Mouse (Mus musculus) left cerebral cortex, adult 11 months (tissue): ENCODE results near the gene Slfn3.
"Not testable (repeated sequence)": the region's sequence is repeated elsewhere in the genome, so short reads cannot be mapped to it uniquely, and the experiment has no call there.

Experiments
- DNase-seq: peaks from one replicate; pipeline ENCODE4 v3.0.0; 2022; ENCODE audit warnings: low spot score

Gene Slfn3

DNA sequence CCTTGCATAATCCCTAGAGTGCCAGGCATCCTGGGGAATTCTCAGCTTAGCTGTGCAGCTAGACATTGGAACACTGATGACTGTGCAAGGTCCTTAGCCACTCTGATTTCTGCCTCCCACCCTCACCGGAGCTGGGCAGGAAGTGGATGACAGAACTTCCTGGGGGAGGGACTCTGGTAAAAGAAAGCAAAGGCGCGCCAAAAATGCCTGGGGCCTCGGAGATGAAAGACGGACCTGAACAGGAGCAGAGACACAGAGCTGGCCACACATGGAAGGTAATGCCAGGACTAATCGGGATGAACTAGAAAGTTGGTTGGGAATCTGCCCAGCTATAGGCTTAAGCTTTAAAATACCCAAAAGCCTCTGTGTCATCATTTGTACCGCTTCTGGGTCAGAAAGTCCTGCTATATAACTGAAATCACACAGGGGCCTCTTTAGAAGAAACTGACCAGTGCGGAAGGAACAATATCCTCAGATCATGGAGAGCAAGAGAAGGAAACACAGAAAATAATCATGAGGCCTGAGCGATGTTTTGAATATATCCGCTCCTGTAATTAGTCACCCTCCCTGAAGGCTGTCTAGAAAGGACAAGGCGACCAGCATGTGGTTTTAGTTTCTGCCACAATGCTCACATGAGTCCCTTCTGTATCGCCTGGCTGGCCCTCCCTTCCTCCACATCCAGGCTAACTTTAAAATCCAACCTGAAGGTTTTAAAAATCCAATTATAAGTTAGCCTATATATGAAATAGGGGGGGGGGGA lies at the start of gene Slfn3:
Gene Slfn3 (plus strand): TSS at position 197 of the 760 bp plus-strand sequence.
- no peak for DNase-seq

DNA sequence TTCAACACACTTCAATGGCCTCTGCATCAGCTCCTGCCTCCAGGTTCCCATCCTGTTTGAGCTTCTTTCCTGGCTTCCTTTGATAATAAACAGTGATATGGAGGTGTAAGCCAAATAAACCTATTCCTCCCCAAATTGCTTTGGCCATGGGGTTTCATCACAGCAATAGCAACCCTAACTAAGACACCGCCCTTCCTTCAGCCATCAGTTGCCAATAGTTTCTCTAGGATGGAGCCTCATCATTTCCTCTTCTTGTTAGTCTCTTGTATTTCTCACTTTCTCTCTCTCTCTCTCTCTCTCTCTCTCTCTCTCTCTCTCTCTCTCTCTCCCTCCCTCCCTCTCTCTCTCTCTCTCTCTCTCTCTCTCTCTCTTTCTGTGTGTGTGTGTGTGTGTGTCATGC lies 42.2 kb upstream of the Slfn3 start:
- not testable (repeated sequence) for DNase-seq

DNA sequence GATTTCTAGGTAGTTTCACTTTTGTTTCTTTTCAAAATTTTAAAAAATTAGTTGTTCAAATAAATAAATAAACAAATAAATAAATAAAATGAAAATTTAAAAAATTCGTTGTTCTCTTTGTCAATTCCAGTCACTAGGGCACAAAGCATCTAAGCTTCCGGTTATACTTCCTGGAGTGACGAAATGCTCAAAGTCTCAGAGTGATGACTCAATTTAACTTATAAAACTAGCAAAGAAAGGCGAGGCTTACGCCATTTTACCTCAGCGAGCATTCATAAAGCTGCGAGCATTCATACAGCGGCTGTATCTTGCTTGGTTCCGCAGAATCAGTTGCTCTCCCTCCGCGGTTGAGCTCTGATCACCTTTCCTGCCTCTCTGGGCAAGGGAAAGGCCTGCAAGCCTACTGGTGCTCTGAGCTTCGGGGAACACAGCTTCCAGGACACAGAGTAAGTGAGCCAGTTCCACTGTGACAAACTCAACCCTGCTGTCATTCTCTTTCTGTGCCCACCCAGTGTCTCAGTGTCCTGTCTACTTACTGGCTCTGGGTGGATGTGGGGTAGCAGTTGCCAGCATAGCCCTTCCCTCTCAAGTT lies 16.1 kb upstream of the Slfn3 start, which contains the start of gene Slfn4:
Gene Slfn4 (plus strand): TSS at position 239 of the 592 bp plus-strand sequence.
- DNase-seq, result no peak

DNA sequence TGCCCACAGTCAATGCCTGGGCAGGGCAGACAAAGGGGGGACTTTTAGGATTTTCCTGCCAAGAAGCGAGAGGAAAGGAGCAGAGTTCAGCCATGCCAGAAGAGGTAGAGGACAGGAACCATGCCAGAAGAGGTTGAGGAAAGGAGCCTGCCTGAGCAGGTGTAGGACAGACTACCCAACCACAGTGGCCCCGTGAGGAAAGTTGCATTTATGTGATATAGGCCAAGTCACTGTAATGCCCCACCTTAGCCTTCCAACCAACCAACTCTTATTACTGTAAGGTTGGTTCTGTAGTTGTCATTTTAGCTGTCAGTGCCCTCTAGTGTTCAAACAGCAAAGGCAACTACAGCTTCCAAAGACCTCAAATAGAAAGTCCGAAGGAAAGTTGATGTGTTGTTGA lies 871 bp downstream of the Slfn3 start:
- peak; percentile 2 for DNase-seq

DNA sequence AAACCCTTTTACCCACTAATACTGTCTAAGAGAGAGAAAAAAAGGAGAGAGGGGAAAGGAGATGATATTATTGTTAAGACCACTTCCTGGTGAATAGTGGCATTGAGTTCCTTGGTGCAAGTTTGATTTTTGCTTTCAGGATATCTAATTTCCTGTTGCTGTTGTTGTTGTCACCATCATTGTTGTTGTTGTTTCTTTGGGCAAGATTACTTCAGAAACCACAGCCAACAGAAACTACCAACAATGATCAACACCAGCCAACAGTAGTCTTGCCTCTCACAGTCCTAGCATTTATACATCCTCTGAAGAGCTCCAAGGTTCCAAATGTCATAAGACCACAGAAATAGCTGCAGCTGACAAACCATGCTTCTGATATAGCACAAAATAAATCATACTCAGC lies 13.9 kb downstream of the Slfn3 start:
- DNase-seq, result no peak

DNA sequence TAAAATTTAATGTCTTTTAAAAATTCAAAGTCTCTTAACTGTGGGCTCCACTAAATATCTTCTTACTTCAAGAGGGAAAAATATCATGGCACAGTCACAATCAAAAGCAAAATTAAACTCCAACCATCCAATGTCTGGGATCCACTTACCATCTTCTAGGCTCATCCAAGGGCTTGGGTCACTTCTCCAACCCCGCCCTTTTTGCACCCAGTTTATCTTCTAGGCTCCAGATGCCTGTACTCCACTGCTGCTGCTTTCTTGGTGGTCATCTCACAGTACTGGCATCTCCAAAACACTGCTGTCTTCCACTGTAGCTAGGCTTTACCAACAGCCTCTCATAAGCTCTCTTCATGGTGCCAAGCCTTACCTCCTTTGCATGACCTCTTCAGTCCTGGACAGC lies 25.0 kb downstream of the Slfn3 start:
- DNase-seq, result no peak

DNA sequence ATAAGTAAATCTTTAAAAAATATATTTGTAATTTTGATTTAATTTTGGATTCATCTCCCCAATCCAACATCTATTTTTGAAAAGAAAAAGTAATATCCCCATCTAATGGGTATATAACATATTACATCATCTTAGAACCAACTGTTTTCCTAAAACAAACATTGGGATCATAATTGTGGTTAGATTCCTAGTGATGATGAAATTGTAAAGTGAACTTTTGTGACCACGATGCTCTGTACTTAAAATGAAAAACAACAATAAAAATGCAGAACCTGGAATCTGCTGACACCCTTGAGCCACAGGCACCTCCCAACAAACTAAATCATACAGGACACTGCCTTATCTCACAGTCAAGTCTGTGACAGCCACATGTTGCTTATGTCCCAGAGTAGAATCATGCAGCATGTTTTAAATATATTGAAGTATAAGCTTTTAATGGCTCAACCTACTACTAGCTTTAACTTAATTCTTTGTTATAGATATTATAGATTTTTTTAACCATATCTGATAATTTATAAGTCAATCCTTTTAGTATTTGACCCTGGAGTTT lies 30.3 kb downstream of the Slfn3 start:
- DNase-seq, result no peak

DNA sequence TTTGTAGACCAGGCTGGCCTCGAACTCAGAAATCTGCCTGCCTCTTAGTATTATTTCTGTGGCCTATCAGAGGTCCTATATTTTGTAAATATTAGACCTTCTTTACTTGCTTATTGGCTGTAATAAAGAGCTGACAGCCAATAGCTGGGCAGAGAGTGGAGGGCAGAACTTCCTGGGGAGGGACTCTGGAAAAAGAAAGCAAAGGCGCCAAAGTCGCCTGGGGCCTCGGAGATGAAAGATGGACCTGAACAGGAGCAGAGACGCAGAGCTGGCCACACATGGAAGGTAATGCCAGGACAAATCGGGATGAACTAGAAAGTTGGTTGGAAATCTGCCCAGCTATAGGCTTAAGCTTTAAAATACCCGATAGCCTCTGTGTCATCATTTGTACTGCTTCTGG lies 32.2 kb downstream of the Slfn3 start:
- no peak for DNase-seq

DNA sequence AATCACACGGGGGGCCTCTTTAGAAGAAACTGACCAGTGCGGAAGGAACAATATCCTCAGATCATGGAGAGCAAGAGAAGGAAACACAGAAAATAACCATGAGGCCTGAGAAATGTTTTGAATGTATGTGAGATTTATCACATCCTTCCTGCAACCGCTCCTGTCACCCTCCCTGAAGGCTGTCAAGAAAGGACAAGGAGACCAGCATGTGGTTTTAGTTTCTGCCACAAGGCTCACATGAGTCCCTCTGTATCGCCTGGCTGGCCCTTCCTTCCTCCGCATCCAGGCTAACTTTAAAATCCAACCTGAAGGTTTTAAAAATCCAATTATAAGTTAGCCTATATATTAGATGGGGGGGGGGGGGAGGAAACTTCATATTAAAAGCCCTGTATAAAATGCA lies 32.7 kb downstream of the Slfn3 start:
- DNase-seq, result not testable (repeated sequence)

DNA sequence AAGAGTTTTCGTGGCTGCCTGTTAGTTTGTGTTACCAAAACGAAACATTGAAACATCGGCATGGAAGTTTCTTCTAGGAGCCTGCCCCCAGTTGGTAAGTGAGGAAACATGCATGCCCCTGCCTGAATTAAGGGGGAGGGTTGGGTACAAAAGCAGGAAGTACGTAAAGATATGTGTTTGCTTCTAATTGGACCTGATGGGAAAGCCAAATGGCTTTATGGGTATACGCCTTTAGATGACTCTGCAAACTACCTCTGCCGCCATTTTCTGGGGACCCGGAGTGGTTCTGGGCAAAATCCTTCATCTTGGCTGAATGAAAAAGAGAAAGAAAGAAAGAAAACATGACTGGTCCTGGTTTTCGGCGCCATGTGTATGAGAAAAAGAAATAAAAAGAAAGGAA lies 33.1 kb downstream of the Slfn3 start:
- DNase-seq, result no peak

DNA sequence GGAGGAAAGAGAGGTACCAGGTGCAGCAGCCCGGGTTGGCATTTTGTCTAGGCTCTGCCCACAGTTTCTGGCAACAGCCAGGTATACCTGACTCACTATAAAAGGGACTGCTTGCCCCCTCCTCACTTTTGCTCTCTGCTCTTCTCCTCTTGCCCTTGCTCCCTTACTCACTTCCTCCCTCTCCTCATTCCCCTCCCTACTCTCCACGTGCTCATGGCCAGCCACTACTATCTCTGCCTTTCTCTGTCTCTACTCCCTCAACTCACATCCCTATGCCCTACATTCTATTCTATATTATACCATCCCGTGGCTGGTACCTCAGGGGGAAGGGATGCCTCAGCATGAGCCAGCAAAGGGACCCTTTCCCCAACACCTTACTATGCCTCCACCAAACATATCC lies 33.6 kb downstream of the Slfn3 start:
- no peak for DNase-seq

DNA sequence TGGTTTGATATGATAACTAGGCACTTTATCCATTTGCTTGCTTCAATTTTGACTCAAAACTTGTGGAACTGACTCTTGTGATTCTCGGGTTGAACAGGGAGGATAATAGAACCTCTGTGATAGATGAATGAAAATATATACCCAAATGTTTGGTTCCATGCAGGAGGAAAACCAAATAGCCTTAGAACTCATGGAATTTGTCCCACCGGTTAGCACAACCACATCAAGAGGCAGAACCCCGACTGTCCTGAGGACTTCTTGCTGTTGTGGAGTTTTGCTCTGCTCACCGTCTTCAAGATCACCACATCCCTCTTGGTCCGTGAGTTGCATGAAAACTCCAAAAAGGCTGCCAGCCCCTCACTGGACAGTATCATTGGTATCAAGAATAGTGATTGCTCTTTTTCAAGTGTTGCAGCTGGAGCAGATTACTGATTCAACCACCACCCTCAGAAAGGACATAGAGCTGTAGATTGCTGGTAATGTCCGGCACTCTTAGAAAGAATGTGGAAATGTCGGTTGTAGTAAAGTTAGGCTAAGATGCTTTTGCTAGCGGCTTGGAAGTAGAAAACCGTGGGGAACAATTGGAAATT lies 34.3 kb downstream of the Slfn3 start:
- no peak for DNase-seq

DNA sequence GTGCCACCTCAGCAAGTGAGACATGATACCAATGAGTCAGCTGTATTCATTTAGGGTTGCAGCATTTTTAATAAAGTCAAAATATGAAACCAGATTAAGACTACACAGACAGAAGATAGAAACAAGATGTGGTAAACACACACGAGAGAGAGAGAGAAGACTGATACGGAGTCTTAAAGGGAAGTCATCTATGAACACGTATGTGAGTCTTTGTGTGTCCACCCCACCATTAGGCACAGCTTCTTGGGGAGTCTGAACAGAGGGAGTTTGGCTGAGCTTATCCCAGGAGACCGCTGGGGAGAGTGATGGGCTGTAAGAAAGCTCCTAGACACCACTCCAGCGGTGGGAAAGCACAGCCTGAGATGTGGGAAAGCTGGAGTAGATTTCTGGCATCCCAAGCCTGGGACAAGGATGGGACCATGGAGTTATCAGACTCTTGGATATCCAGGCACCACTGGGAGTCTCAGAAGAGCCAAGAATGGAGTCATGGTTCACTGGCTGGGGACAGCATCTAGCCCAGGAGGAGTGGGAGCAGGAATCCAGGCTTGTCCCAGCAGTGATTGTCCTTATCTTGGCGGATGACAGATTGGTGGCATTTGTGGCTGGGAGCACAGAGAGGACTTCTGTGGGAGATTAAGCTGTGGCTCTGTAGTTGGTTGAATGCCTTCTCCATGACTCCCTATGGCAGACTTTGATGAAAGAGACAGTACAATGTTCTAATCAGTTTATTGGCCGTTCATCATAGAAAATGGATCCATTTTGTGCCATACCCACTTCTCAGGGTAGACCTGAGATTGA lies 37.0 kb downstream of the Slfn3 start:
- no peak for DNase-seq

DNA sequence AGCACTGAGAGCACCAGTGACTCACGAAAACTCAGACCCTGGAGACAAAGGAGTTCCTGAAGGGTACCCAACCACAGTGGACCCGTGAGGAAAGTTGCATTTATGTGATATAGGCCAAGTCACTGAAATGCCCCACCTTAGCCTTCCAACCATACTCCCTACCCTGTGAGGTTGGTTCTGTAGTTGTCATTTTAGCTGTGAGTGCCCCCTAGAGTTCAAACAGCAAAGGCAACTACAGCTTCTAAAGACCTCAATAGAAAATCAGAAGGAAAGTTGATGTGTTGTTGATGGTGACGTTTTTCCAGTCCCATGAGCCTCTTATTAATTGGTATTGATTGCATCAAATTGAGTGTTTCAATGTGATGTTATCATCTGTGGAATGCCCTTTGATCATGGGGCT lies 39.8 kb downstream of the Slfn3 start:
- no peak for DNase-seq

DNA sequence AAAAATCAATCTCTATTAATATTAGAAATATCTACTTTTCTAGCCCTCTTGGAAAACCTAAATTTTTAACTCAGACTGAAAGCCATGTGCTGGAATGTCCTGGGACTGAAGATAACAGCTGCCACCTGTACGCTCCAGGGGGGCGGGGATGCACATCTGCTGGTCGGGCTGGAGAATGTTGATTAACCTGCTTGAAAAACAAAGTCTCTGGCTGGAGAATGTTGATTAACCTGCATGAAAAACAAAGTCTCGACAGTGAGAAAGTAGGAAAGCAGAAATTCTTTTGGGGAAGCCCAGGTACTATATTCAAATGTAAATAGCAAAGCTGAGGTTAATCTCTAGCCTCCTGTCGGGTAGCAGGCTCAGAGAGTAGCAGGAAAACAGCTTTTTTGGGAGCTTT lies 42.5 kb downstream of the Slfn3 start:
- not testable (repeated sequence) for DNase-seq

DNA sequence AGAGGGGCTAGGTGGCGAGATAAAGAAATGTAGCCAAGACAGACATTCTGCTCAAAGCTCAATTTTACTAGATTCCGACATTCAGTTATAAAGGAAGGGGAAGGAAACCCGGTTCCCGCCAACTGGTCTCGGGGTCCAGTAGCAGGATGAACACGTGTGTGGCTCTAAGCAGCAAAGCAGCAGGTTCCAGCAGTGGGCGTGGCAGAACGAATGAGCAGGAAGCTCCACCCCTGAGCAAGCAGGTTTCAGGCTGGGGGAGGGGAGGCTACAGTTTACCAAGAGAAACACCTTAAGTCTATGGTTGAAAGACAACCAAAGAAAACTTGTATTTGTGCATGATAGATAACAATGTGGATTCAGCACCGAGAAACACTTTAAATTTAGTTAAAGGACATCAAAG lies 46.3 kb downstream of the Slfn3 start:
- DNase-seq, result not testable (repeated sequence)

DNA sequence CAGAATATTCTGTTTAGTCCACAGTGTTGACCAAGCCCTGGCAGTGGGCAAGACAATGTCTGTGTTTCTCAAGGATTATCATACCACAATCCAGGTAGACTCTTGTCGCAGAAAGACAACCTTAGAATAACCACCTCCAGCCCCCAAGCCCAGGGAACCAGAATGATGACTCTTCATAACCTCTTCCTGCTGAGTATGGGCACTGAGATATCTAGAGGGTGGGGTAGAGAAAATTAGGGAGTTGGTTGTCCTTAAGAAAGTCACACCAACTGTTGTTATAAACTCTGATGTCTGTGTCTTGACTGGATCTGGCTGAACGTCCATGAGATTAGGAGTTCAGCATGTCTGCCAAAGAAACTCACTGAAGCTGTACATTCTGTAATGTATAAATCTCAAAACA lies 47.3 kb downstream of the Slfn3 start:
- no peak for DNase-seq

DNA sequence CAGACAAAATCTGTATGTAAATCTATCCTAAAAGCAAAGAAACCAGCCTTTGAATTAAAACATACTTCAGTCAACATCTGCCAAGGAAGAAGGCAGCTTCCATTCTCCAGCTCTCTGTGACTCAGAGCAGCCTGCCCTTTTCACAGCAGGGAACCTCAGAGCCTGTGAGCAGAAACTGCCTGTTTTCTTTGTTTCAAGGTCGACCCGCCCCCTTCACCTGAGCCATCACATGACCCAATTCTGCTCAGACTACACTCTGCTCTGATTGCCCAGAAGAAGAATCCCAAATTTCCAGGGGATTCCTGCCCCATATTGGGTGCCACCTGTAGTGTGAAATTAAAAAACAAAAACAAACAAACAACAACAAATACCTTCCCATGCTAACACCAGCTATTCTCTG lies 48.7 kb downstream of the Slfn3 start:
- DNase-seq, result no peak

DNA sequence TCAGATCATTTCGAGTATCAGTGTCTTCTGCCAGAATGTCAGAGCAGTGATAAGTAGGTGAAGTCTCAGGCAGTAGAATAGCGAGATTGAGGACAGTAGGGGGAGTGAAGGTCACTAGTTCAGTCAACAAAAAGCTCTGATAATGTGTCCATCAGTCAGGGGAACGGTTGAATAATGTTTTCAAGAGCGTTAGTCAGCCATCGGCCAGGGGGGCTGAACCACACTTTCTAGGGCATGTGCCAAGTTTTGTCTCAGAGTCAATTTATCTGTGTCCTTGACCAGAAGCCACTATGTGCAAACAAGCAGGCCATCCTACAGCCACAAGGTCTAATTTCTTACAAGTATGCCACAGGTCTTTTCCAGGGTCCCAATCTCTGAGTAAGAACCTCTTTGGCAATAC lies 66.1 kb downstream of the Slfn3 start:
- DNase-seq, result not testable (repeated sequence)

DNA sequence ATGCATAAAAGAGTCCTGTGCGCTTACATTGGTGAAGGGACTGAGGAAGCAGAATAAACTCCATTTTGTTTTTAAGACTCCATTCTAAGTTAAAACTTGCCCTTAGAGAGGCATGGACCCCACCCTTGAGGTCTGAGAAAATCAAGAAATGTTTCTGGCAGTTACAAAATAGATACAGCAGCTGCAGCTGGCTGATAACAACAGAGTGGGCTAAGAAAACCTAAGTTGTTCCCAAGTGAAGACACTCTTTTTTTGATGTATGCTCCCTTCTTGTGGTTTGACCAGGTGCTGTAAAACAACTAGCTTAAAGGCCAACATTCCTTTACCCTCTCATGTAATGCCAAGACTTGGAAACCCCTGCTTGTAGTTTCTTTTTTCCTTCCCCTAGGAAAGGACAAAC lies 71.5 kb downstream of the Slfn3 start:
- DNase-seq, result no peak

DNA sequence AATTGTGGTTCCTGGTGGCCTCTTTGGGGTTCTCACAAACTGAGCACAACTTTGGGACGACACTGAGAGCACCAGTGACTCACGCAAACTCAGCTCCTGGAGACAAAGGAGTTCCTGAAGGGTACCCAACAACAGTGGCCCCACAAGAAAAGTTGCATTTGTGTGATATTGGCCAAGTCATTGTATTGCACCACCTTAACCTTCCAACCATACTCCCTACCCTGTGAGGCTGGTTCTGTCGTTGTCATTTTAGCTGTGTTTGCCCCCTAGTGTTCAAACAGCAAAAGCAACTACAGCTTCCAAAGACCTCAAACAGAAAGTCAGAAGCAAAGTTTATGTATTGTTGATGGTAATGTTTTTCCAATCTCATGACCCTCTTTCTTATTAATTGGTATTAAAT lies 72.0 kb downstream of the Slfn3 start:
- no peak for DNase-seq
